Mouse (Mus musculus): ENCODE measurements around the gene Gm49380.
A peak's percentile ranks its signal among the peaks of the same experiment; 100 is the strongest.
"Not testable (repeated sequence)": the region's sequence is repeated elsewhere in the genome, so short reads cannot be mapped to it uniquely, and the experiment has no call there.

Gene Gm49380

GRCm38 (mm10) chr9:44125026-44125425 is 11.7 kb upstream of the Gm49380 start:
- no peak for DNase-seq

GRCm38 (mm10) chr9:44124317-44124716 is 11.0 kb upstream of the Gm49380 start:
- DNase-seq: no peak

- no peak for DNase-seq
Measured at GRCm38 (mm10) chr9:44119948-44120465, 6.7 kb upstream of the Gm49380 start.

- peak; percentile 70 for DNase-seq
Measured at GRCm38 (mm10) chr9:44119011-44119410, 5.7 kb upstream of the Gm49380 start.

- DNase-seq: no peak
Measured at GRCm38 (mm10) chr9:44116182-44116581, 2.9 kb upstream of the Gm49380 start.

- no peak for DNase-seq
Measured at GRCm38 (mm10) chr9:44115599-44115998, 2.3 kb upstream of the Gm49380 start.

- DNase-seq: no peak
Measured at GRCm38 (mm10) chr9:44114453-44114852, 1.2 kb upstream of the Gm49380 start.

- DNase-seq: not testable (repeated sequence)
Measured at GRCm38 (mm10) chr9:44111909-44112308, 1.4 kb downstream of the Gm49380 start.

- DNase-seq: peak; percentile 80
Measured at GRCm38 (mm10) chr9:44109360-44110095, 3.8 kb downstream of the Gm49380 start.

GRCm38 (mm10) chr9:44108269-44109055 is 4.8 kb downstream of the Gm49380 start:
- DNase-seq: no peak

GRCm38 (mm10) chr9:44107557-44108179 is 5.6 kb downstream of the Gm49380 start:
- no peak for DNase-seq

GRCm38 (mm10) chr9:44107110-44107509 is 6.2 kb downstream of the Gm49380 start, which contains the start of gene C1qtnf5:
TSS of gene C1qtnf5 (plus strand) at chr9:44107245.
- no peak for DNase-seq

GRCm38 (mm10) chr9:44106596-44106995 is 6.7 kb downstream of the Gm49380 start:
- no peak for DNase-seq

GRCm38 (mm10) chr9:44106182-44106581 is 7.1 kb downstream of the Gm49380 start:
- DNase-seq: no peak

- DNase-seq: no peak
Measured at GRCm38 (mm10) chr9:44105781-44106180, 7.5 kb downstream of the Gm49380 start.

GRCm38 (mm10) chr9:44104881-44105280 is 8.4 kb downstream of the Gm49380 start:
- DNase-seq: no peak

- no peak for DNase-seq
Measured at GRCm38 (mm10) chr9:44101490-44101889, 11.8 kb downstream of the Gm49380 start, which contains the start of gene Mfrp. TSS of gene Mfrp (plus strand) at chr9:44101729.

GRCm38 (mm10) chr9:44096536-44096935 is 16.8 kb downstream of the Gm49380 start:
- no peak for DNase-seq

GRCm38 (mm10) chr9:44095781-44096180 is 17.5 kb downstream of the Gm49380 start:
- no peak for DNase-seq

GRCm38 (mm10) chr9:44094737-44095136 is 18.6 kb downstream of the Gm49380 start:
- DNase-seq: no peak

- DNase-seq: peak; percentile 91
Measured at GRCm38 (mm10) chr9:44093612-44094503, 19.4 kb downstream of the Gm49380 start.
